Mouse (Mus musculus) cerebellum, adult 2 months (tissue): ENCODE data around the gene Atad3a. TPM values are rescaled to one million over a fixed set of nuclear protein-coding genes. Genes with fewer than 3 reads are reported as not detected.

Experiments used
- DNase-seq, 2 experiments: peaks; one replicate each; pipeline ENCODE4 v3.0.0; 2021
- H3K27ac ChIP-seq: fragments of 200-500 bp; 2 replicates; pipeline ENCODE4 v1.5.1; 2012; ENCODE audit warnings: low read length, control low read depth, inconsistent platforms; ENCODE audit not compliant: insufficient read depth
- H3K27me3 ChIP-seq: fragments of 200-500 bp; 2 replicates; pipeline ENCODE4 v1.6.1; 2012; ENCODE audit warnings: inconsistent platforms, mild to moderate bottlenecking, low read length, moderate library complexity; ENCODE audit not compliant: control insufficient read depth, insufficient read depth
- H3K4me1 ChIP-seq: fragments of 200-500 bp; 2 replicates; pipeline ENCODE4 v1.6.1; 2011; ENCODE audit warnings: low read length; ENCODE audit not compliant: control insufficient read depth, insufficient read depth
- H3K4me3 ChIP-seq: fragments of 200-500 bp; replicated peaks from 2 replicates; pipeline ENCODE3; 2011; ENCODE audit warnings: mild to moderate bottlenecking, low read depth, low read length, control low read depth; ENCODE audit not compliant: insufficient read depth
- CTCF ChIP-seq: fragments of 200-500 bp; IDR thresholded peaks from 2 replicates; pipeline ENCODE4 v1.5.1; 2011; ENCODE audit warnings: low read depth, mild to moderate bottlenecking, control low read depth, low read length, moderate library complexity, borderline replicate concordance; ENCODE audit not compliant: insufficient read depth
- POLR2A ChIP-seq: fragments of 200-500 bp; IDR thresholded peaks from 2 replicates; pipeline ENCODE4 v1.6.1; 2011; ENCODE audit warnings: low read length, control low read depth, borderline replicate concordance; ENCODE audit not compliant: insufficient read depth
- WGBS: fragments of 180-500 bp; shearing (Covaris S2); methylation state at CpG from one replicate; pipeline ENCODE4 v1.1.7; 2018; 5-methylcytosine and 5-hydroxymethylcytosine counted together
- polyA plus RNA-seq: library from polyadenylated mRNA; depleted of rRNA; stranded (reverse); fragments of >200 nt; gene quantifications from 2 replicates; pipeline ENCODE4 v1.2.3, GENCODE M21; 2012

Gene Atad3a
- polyA plus RNA-seq, 1 experiment = 114 TPM

GRCm38 (mm10) chr4:155779498-155779897 is 18.6 kb upstream of the Atad3a start:
- Histone ChIP-seq H3K27me3 (no peaks in the 10 kb centered on the region), H3K27ac (no peak overlapping the region), H3K4me1 (peaks cover 13% of the 10 kb centered on the region), H3K4me3 (no peak overlapping the region)
- TF ChIP-seq POLR2A (no peak), CTCF (no peak)
- WGBS = 72% methylated on average over 4 of the region's 4 CpGs
- DNase-seq = no peak

GRCm38 (mm10) chr4:155777816-155778215 is 16.9 kb upstream of the Atad3a start:
- Histone ChIP-seq H3K27ac (no peak overlapping the region), H3K4me1 (peaks cover 13% of the 10 kb centered on the region), H3K4me3 (no peak overlapping the region), H3K27me3 (no peaks in the 10 kb centered on the region)
- WGBS = 70% methylated on average over 2 of the region's 2 CpGs
- TF ChIP-seq CTCF = no peak
- DNase-seq = no peak

GRCm38 (mm10) chr4:155776704-155777335 is 15.9 kb upstream of the Atad3a start:
- no peak for DNase-seq
- peaks cover 13% of the 10 kb centered on the region for H3K4me1 ChIP-seq
- TF ChIP-seq POLR2A (no peak), CTCF (no peak)
- H3K27me3 ChIP-seq = no peaks in the 10 kb centered on the region
- WGBS = 59% methylated on average over 2 of the region's 2 CpGs
- no peak overlapping the region for H3K27ac ChIP-seq
- H3K4me3 ChIP-seq = no peak overlapping the region

- Histone ChIP-seq H3K4me3 (no peak overlapping the region), H3K4me1 (peaks cover 13% of the 10 kb centered on the region), H3K27ac (peak overlapping the region; percentile 65), H3K27me3 (no peaks in the 10 kb centered on the region)
- peak; percentile 75 to 77 for DNase-seq
- WGBS = 52% methylated on average over 3 of the region's 3 CpGs
- TF ChIP-seq CTCF (no peak), POLR2A (no peak)
These were observed 15.0 kb upstream of the Atad3a start for GRCm38 (mm10) chr4:155775855-155776254.

- no peak overlapping the region for H3K4me3 ChIP-seq
- H3K27ac ChIP-seq = peak overlapping the region; percentile 65
- TF ChIP-seq CTCF (no peak), POLR2A (no peak)
- H3K4me1 ChIP-seq = peaks cover 18% of the 10 kb centered on the region
- no peaks in the 10 kb centered on the region for H3K27me3 ChIP-seq
- DNase-seq = peak; percentile 62 to 65
- 11% methylated on average over 9 of the region's 9 CpGs for WGBS
These were observed 14.3 kb upstream of the Atad3a start for GRCm38 (mm10) chr4:155774971-155775740.

GRCm38 (mm10) chr4:155774280-155774754 is 13.4 kb upstream of the Atad3a start, which contains the start of gene Vwa1:
Vwa1 (minus strand) TSS chr4:155774698.
- WGBS = under 1% methylated on average over 35 of the region's 35 CpGs

GRCm38 (mm10) chr4:155773335-155774078 is 12.6 kb upstream of the Atad3a start:
- Histone ChIP-seq H3K27ac (no peak overlapping the region), H3K27me3 (no peaks in the 10 kb centered on the region), H3K4me3 (peak overlapping the region; percentile 72), H3K4me1 (peaks cover 21% of the 10 kb centered on the region)
- WGBS = 59% methylated on average over 5 of the region's 5 CpGs
- TF ChIP-seq CTCF = no peak
- TF ChIP-seq POLR2A = no peak
- DNase-seq = no peak

More at GRCm38 (mm10) chr4:155774280-155774754, 13.4 kb upstream of the Atad3a start, which contains the start of gene Vwa1:
- peak within 1 kb of the TSS; percentile 65 for H3K27ac ChIP-seq
- H3K4me3 ChIP-seq = peak within 1 kb of the TSS; percentile 72
- H3K27me3 ChIP-seq = no peaks in the 10 kb centered on the region
- peak; percentile 85 to 91 for DNase-seq
- TF ChIP-seq CTCF (no peak), POLR2A (peak; percentile 96)
- peaks cover 20% of the 10 kb centered on the region for H3K4me1 ChIP-seq
